Mouse (Mus musculus) intestine, embryonic 15.5 days (tissue): ENCODE measurements around the gene Vinac1. TPM values are rescaled to one million over a fixed set of nuclear protein-coding genes. Genes with fewer than 3 reads are reported as not detected.
A peak's percentile ranks its signal among the peaks of the same experiment; 100 is the strongest.

ENCODE experiments used
- ATAC-seq: fragments of 200-750 bp; cut with Nextera tagmentation; 2 replicates; pipeline ENCODE4 v1.8.0; 2017; ENCODE audit warnings: moderate TSS enrichment, moderate library complexity
- H3K27ac ChIP-seq: fragments of 300-500 bp; sonication (generic); 2 replicates; pipeline ENCODE4 v1.5.1; 2015; ENCODE audit warnings: mild to moderate bottlenecking, inconsistent platforms
- H3K27me3 ChIP-seq: fragments of 300-500 bp; sonication (generic); replicated peaks from 2 replicates; pipeline ENCODE4 v1.6.1; 2015; ENCODE audit warnings: inconsistent platforms
- H3K36me3 ChIP-seq: fragments of 300-500 bp; sonication (generic); 2 replicates; pipeline ENCODE4 v1.6.1; 2015; ENCODE audit warnings: inconsistent platforms
- H3K4me1 ChIP-seq: fragments of 300-500 bp; sonication (generic); replicated peaks from 2 replicates; pipeline ENCODE4 v1.6.1; 2015; ENCODE audit warnings: inconsistent platforms
- H3K4me2 ChIP-seq: fragments of 300-500 bp; sonication (generic); replicated peaks from 2 replicates; pipeline ENCODE4 v1.6.1; 2015; ENCODE audit warnings: mild to moderate bottlenecking, inconsistent platforms
- H3K4me3 ChIP-seq: fragments of 300-500 bp; sonication (generic); replicated peaks from 2 replicates; pipeline ENCODE4 v1.5.1; 2015; ENCODE audit warnings: inconsistent platforms
- H3K9ac ChIP-seq: fragments of 300-500 bp; sonication (generic); 2 replicates; pipeline ENCODE4 v1.6.1; 2015; ENCODE audit warnings: inconsistent platforms
- H3K9me3 ChIP-seq: fragments of 300-500 bp; sonication (generic); 2 replicates; pipeline ENCODE4 v1.6.1; 2016; ENCODE audit warnings: inconsistent platforms
- WGBS: fragments of 180-500 bp; shearing (Covaris S2); methylation state at CpG from one replicate; pipeline ENCODE4 v1.1.7; 2015; 5-methylcytosine and 5-hydroxymethylcytosine counted together
- polyA plus RNA-seq: library from polyadenylated mRNA; unstranded; fragments of >200 nt; fragmentation: Nextera tagmentation; extraction: Ambion mirVana; gene quantifications from 2 replicates; pipeline ENCODE4 v1.2.1, GENCODE M21; 2015

The Vinac1 gene
- polyA plus RNA-seq: 0.04 and 0.09 TPM in 2 replicates

GRCm38 (mm10) chr2:129047811-129048210, at the start of gene Vinac1:
Gene Vinac1, minus strand, starts transcription at chr2:129048172.
- ATAC-seq: no peak
- Histone ChIP-seq H3K27ac (no peak within 1 kb of the TSS), H3K4me1 (no peaks in the 10 kb centered on the region), H3K36me3 (no peaks in the 10 kb centered on the region), H3K4me3 (no peak within 1 kb of the TSS), H3K9ac (no peak within 1 kb of the TSS), H3K27me3 (no peaks in the 10 kb centered on the region), H3K9me3 (no peaks in the 10 kb centered on the region), H3K4me2 (no peak within 1 kb of the TSS)
- 81% methylated on average over 8 of the region's 8 CpGs for WGBS

DNA sequence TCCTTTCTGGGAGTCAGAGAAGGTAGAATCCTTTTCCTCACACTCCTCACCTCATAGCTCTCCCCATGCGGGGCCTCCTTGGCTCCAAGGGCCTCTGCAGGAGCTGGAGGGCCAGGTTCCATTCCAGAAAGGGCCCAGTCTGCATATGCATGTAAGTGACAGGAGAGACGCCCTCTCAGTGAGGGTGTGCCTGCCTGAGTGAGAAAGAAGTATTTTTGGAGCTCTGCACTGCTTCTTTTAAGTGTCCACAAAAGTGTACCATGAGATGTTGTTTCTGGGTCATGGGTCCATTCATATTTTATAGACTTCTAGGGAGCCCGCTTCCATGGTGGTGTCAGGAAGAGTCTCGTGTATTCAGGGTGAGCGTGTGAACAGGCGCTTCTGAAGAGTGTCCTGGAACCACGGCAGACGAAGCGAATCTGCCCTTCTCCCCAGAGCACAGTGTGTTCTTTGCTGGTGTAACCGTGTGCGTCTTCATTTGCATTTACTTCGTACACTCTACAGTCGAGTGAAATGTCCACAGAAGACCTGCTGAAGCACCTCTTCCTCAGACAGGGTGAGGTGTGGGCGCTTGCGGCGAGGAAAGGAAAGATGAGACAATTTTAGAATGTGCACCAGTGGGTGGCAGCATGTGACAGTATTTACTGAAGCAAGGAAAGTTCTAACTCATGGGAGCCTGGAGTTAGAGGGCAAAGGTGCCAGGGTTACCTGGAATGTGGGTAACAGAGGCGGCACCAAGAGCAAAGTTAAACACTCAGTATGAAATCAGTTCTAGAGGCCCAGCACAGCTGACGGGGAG, 46.2 kb upstream of the Vinac1 start:
- H3K36me3 ChIP-seq: peaks cover 8% of the 10 kb centered on the region; the same call in 1 of the 2 replicates
- no peak overlapping the region for H3K27ac ChIP-seq
- no peaks in the 10 kb centered on the region for H3K9me3 ChIP-seq
- no peak for ATAC-seq
- H3K4me3 ChIP-seq: no peak overlapping the region
- H3K9ac ChIP-seq: no peak overlapping the region
- no peak overlapping the region for H3K4me2 ChIP-seq
- H3K4me1 ChIP-seq: no peaks in the 10 kb centered on the region
- WGBS: 88% methylated on average over 18 of the region's 18 CpGs
- no peaks in the 10 kb centered on the region for H3K27me3 ChIP-seq

DNA sequence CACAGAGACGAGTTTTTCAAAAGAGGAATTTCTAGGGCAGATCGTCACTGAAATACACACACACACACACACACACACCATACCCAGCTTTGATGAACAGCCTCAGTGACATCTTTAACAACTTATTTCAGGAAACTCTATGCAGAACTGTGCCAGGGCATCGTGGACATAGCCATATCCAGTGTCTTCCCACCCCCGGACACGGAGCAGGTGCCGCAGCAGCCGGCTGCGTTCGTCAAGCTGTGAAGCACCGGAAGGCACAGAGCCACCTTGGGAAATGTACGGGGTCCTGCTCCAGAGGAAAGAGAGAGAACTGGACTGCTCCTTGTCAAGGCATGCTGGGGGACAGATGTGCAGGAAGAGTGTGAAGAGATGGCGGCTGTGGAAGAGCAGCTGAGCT, 44.8 kb upstream of the Vinac1 start:
- 90% methylated on average over 12 of the region's 12 CpGs for WGBS
- H3K9me3 ChIP-seq: no peaks in the 10 kb centered on the region
- no peak overlapping the region for H3K9ac ChIP-seq
- peaks cover 11% of the 10 kb centered on the region; the same call in 1 of the 2 replicates for H3K36me3 ChIP-seq
- H3K27ac ChIP-seq: no peak overlapping the region
- ATAC-seq: no peak
- H3K4me3 ChIP-seq: no peak overlapping the region
- no peaks in the 10 kb centered on the region for H3K27me3 ChIP-seq
- no peak overlapping the region for H3K4me2 ChIP-seq
- no peaks in the 10 kb centered on the region for H3K4me1 ChIP-seq

DNA sequence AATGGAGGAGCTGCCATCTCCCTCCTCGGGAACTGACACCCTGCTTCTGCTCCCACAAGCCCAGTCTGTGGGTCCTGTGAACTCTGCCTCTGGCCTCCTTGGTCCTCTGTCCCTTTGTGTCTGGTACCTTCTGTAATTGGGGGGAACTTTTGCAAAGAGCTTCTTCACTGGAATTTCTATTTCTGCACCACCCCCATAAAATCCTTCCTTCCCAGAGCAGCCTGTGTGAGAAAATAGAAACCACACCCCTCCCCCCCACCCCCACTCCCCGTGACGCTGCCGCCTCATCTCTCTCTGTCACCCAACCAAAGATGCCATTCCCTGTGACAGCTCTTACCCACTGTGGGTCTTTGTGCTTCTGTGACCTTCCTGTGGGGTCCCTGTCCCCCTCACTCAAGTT, 42.4 kb upstream of the Vinac1 start:
- peaks cover 14% of the 10 kb centered on the region; the same call in 1 of the 2 replicates for H3K36me3 ChIP-seq
- H3K4me3 ChIP-seq: no peak overlapping the region
- H3K4me1 ChIP-seq: no peaks in the 10 kb centered on the region
- no peaks in the 10 kb centered on the region for H3K9me3 ChIP-seq
- no peak overlapping the region for H3K4me2 ChIP-seq
- H3K9ac ChIP-seq: no peak overlapping the region
- no peak for ATAC-seq
- 73% methylated on average over 4 of the region's 4 CpGs for whole genome bisulfite sequencing
- H3K27ac ChIP-seq: no peak overlapping the region
- no peaks in the 10 kb centered on the region for H3K27me3 ChIP-seq

- H3K4me1 ChIP-seq: no peaks in the 10 kb centered on the region
- WGBS: 88% methylated on average over 1 of the region's 1 CpGs
- no peak for ATAC-seq
- no peak overlapping the region for H3K27ac ChIP-seq
- H3K4me3 ChIP-seq: no peak overlapping the region
- no peaks in the 10 kb centered on the region for H3K9me3 ChIP-seq
- peaks cover 6% of the 10 kb centered on the region; the same call in 1 of the 2 replicates for H3K36me3 ChIP-seq
- no peak overlapping the region for H3K9ac ChIP-seq
- H3K27me3 ChIP-seq: no peaks in the 10 kb centered on the region
- no peak overlapping the region for H3K4me2 ChIP-seq
Observed at GRCm38 (mm10) chr2:129087520-129087919, 39.5 kb upstream of the Vinac1 start.

DNA sequence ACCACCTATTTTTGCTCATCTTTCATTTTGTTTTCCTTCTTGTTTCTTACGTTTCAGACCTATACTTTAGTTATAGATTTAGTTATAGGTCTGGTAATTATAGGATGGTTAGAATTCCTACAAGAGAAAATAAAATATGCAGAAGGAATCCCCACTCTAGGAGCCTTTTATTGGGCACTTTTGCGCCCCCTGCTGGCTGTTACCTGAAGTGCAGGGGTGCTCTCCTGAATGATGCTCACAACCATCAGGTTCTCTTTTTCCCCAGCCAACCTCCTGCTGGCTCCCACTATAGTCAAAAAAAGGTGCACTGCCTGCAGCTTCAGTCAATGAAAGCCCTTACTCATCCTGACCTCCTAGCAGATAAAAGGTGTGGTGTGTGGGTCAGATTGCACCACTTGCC, 37.0 kb upstream of the Vinac1 start:
- H3K27me3 ChIP-seq: no peaks in the 10 kb centered on the region
- no peak overlapping the region for H3K4me3 ChIP-seq
- 54% methylated on average over 2 of the region's 2 CpGs for WGBS
- no peak for ATAC-seq
- H3K36me3 ChIP-seq: peaks cover 6% of the 10 kb centered on the region; the same call in 1 of the 2 replicates
- H3K4me1 ChIP-seq: no peaks in the 10 kb centered on the region
- no peak overlapping the region for H3K9ac ChIP-seq
- H3K9me3 ChIP-seq: no peaks in the 10 kb centered on the region
- H3K27ac ChIP-seq: no peak overlapping the region
- H3K4me2 ChIP-seq: no peak overlapping the region

GRCm38 (mm10) chr2:129083514-129083913, 35.5 kb upstream of the Vinac1 start:
- 90% methylated on average over 5 of the region's 5 CpGs for WGBS
- no peak for ATAC-seq
- Histone ChIP-seq H3K9me3 (no peaks in the 10 kb centered on the region), H3K9ac (no peak overlapping the region), H3K4me1 (no peaks in the 10 kb centered on the region), H3K4me3 (no peak overlapping the region), H3K27me3 (no peaks in the 10 kb centered on the region), H3K4me2 (no peak overlapping the region), H3K27ac (no peak overlapping the region), H3K36me3 (0 out of 2 replicates have a peak, but pooled peaks cover 3% of the 10 kb centered on the region)

- Histone ChIP-seq H3K4me1 (no peaks in the 10 kb centered on the region), H3K36me3 (0 out of 2 replicates have a peak, but pooled peaks cover 5% of the 10 kb centered on the region)
- 61% methylated on average over 13 of the region's 13 CpGs for WGBS
Observed at GRCm38 (mm10) chr2:129081097-129081496, 33.1 kb upstream of the Vinac1 start.

GRCm38 (mm10) chr2:129079194-129079593, 31.2 kb upstream of the Vinac1 start:
- 69% methylated on average over 2 of the region's 2 CpGs for WGBS
- H3K4me2 ChIP-seq: no peak overlapping the region

More at GRCm38 (mm10) chr2:129081097-129081496, 33.1 kb upstream of the Vinac1 start:
- no peak overlapping the region for H3K4me3 ChIP-seq
- ATAC-seq: no peak
- no peak overlapping the region for H3K4me2 ChIP-seq
- no peaks in the 10 kb centered on the region for H3K9me3 ChIP-seq
- H3K27me3 ChIP-seq: no peaks in the 10 kb centered on the region
- H3K9ac ChIP-seq: no peak overlapping the region
- H3K27ac ChIP-seq: no peak overlapping the region

GRCm38 (mm10) chr2:129078313-129078712, 30.3 kb upstream of the Vinac1 start:
- 0 out of 2 replicates have a peak, but pooled peaks cover 3% of the 10 kb centered on the region for H3K36me3 ChIP-seq
- WGBS: 81% methylated on average over 3 of the region's 3 CpGs

More at GRCm38 (mm10) chr2:129079194-129079593, 31.2 kb upstream of the Vinac1 start:
- Histone ChIP-seq H3K27ac (no peak overlapping the region), H3K9ac (no peak overlapping the region), H3K27me3 (no peaks in the 10 kb centered on the region), H3K36me3 (0 out of 2 replicates have a peak, but pooled peaks cover 3% of the 10 kb centered on the region), H3K4me1 (no peaks in the 10 kb centered on the region), H3K9me3 (no peaks in the 10 kb centered on the region), H3K4me3 (no peak overlapping the region)
- ATAC-seq: no peak

GRCm38 (mm10) chr2:129070296-129070695, 22.3 kb upstream of the Vinac1 start:
- 90% methylated on average over 3 of the region's 3 CpGs for WGBS
- H3K9ac ChIP-seq: no peak overlapping the region
- H3K9me3 ChIP-seq: no peaks in the 10 kb centered on the region
- 0 out of 2 replicates have a peak, but pooled peaks cover 7% of the 10 kb centered on the region for H3K4me1 ChIP-seq
- no peaks in the 10 kb centered on the region for H3K27me3 ChIP-seq
- no peaks in the 10 kb centered on the region for H3K36me3 ChIP-seq
- no peak overlapping the region for H3K27ac ChIP-seq
- H3K4me3 ChIP-seq: no peak overlapping the region
- no peak for ATAC-seq
- no peak overlapping the region for H3K4me2 ChIP-seq

More at GRCm38 (mm10) chr2:129078313-129078712, 30.3 kb upstream of the Vinac1 start:
- ATAC-seq: no peak
- no peaks in the 10 kb centered on the region for H3K27me3 ChIP-seq
- H3K9me3 ChIP-seq: no peaks in the 10 kb centered on the region
- no peak overlapping the region for H3K9ac ChIP-seq
- no peaks in the 10 kb centered on the region for H3K4me1 ChIP-seq
- H3K4me3 ChIP-seq: no peak overlapping the region
- H3K4me2 ChIP-seq: no peak overlapping the region
- H3K27ac ChIP-seq: no peak overlapping the region

GRCm38 (mm10) chr2:129066326-129066725, 18.4 kb upstream of the Vinac1 start:
- Histone ChIP-seq H3K4me2 (peak overlapping the region; percentile 87), H3K27ac (peak overlapping the region; percentile 74), H3K4me3 (peak overlapping the region; percentile 90), H3K36me3 (no peaks in the 10 kb centered on the region), H3K9ac (peak overlapping the region; percentile 70), H3K4me1 (0 out of 2 replicates have a peak, but pooled peaks cover 8% of the 10 kb centered on the region), H3K27me3 (no peaks in the 10 kb centered on the region), H3K9me3 (no peaks in the 10 kb centered on the region)
- WGBS: under 1% methylated on average over 20 of the region's 20 CpGs
- peak; percentile 82 for ATAC-seq
